Mouse (Mus musculus): ENCODE results near the gene Pde7b.

Pde7b gene

GRCm38 (mm10) chr10:20724906-20725305 lies at the start of gene Pde7b:
Gene Pde7b (minus strand): TSS chr10:20725078.
- DNase-seq, result peak; percentile 98

GRCm38 (mm10) chr10:20772056-20772455 lies 47.2 kb upstream of the Pde7b start:
- DNase-seq, result no peak

- no peak for DNase-seq
Measured at GRCm38 (mm10) chr10:20770418-20770888, 45.6 kb upstream of the Pde7b start.

GRCm38 (mm10) chr10:20769557-20770417 lies 44.9 kb upstream of the Pde7b start:
- no peak for DNase-seq

GRCm38 (mm10) chr10:20764352-20764751 lies 39.5 kb upstream of the Pde7b start:
- no peak for DNase-seq

GRCm38 (mm10) chr10:20758939-20759338 lies 34.1 kb upstream of the Pde7b start:
- peak; percentile 42 for DNase-seq

- DNase-seq, result no peak
Measured at GRCm38 (mm10) chr10:20758259-20758658, 33.4 kb upstream of the Pde7b start.

GRCm38 (mm10) chr10:20756219-20756618 lies 31.3 kb upstream of the Pde7b start:
- DNase-seq, result peak; percentile 70

- DNase-seq, result peak; percentile 29
Measured at GRCm38 (mm10) chr10:20752883-20753282, 28.0 kb upstream of the Pde7b start.

GRCm38 (mm10) chr10:20750642-20751251 lies 25.9 kb upstream of the Pde7b start:
- DNase-seq, result no peak

GRCm38 (mm10) chr10:20748938-20749337 lies 24.1 kb upstream of the Pde7b start:
- DNase-seq, result no peak

GRCm38 (mm10) chr10:20747229-20747628 lies 22.4 kb upstream of the Pde7b start:
- no peak for DNase-seq

- peak; percentile 85 for DNase-seq
Measured at GRCm38 (mm10) chr10:20739801-20740200, 14.9 kb upstream of the Pde7b start.

- peak; percentile 45 for DNase-seq
Measured at GRCm38 (mm10) chr10:20737146-20737545, 12.3 kb upstream of the Pde7b start.

- no peak for DNase-seq
Measured at GRCm38 (mm10) chr10:20735775-20736449, 11.0 kb upstream of the Pde7b start.

- DNase-seq, result peak; percentile 35
Measured at GRCm38 (mm10) chr10:20733576-20733975, 8.7 kb upstream of the Pde7b start.

GRCm38 (mm10) chr10:20732180-20732579 lies 7.3 kb upstream of the Pde7b start:
- no peak for DNase-seq

GRCm38 (mm10) chr10:20730034-20730433 lies 5.2 kb upstream of the Pde7b start:
- no peak for DNase-seq

- DNase-seq, result peak; percentile 66
Measured at GRCm38 (mm10) chr10:20725384-20725983, 606 bp upstream of the Pde7b start.

GRCm38 (mm10) chr10:20724451-20724850 lies 427 bp downstream of the Pde7b start:
- no peak for DNase-seq

- DNase-seq, result peak; percentile 72
Measured at GRCm38 (mm10) chr10:20723962-20724361, 916 bp downstream of the Pde7b start.

- peak; percentile 40 for DNase-seq
Measured at GRCm38 (mm10) chr10:20723521-20723915, 1.4 kb downstream of the Pde7b start.

Measured in heart, adult 11 months (tissue).